Mouse (Mus musculus): Measurements from ENCODE around the gene Pld2. TPM values are rescaled to one million over a fixed set of nuclear protein-coding genes. Genes with fewer than 3 reads are reported as not detected.

The Pld2 gene
- total RNA-seq, 2 experiments from 2014 or later: 11.8 to 15.4 TPM

DNA sequence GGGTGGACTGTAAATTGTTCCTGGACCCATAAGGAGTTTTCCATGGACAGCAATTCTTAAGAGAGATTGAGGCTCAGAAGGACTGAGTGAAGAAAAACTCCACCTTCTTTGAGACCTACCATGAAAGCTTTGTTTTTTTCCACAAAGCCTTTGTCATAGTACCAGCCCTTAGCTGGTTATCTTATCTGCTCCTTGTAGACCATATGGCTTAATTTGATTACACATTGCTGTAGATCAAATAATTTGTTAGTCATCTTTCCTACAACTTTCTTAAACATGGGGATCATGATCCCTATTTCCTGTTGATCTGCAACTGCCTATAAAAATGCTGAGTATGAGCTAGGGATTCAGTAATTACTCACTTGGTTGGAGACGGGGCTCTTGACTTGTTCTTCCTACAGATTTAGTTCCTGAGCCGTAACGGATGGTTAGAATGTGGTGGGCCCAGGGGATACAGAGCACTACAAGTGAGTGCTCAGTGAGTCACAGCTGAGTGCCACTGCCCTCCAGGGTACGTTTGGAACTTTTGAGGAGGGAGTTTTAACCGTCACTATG is 32.6 kb downstream of the Pld2 start:
- DNase-seq (ENCODE audit: low spot score in 2 of 2): no peak

DNA sequence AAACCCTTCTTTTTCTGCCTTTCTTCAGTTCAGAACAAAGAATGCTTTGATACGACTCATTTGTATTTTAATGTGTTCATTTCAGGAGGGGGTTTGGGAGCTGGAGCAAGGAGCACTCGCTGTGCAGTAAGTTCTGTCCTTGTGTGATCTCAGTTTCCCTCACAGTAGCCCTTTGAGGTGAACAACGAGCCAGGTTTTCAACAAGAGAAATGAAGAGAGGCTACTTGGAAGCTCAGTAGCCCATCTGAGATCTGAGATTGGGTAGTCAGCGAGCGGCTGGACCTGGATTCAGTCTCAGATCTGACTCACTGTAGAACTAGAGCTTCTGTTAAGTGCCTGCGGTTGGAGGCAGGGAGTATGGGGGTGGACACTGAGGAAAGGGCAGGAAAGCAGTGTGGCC is 34.0 kb downstream of the Pld2 start:
- no peak for DNase-seq (ENCODE audit: low spot score in 2 of 2)

DNA sequence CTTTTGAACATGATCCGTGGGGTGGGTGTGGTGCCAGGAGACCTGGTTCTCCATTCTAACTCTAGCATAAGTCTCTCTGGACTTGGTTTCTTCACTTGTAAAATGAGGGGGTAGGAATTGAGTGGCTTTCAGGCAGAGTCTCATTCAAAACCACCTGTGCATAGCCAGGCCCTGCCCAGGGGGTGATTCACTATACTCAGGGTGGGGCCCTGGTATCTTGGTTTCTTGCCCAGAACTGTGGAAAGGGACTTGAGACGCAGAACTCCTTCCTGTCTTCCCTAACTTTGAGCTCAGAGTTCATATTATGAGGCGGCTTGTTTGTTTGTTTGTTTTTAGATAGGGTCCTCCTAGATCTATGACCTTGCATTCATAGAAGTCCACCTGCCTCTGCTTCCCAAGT is 37.3 kb downstream of the Pld2 start:
- no peak for DNase-seq (ENCODE audit: low spot score in 2 of 2)

DNA sequence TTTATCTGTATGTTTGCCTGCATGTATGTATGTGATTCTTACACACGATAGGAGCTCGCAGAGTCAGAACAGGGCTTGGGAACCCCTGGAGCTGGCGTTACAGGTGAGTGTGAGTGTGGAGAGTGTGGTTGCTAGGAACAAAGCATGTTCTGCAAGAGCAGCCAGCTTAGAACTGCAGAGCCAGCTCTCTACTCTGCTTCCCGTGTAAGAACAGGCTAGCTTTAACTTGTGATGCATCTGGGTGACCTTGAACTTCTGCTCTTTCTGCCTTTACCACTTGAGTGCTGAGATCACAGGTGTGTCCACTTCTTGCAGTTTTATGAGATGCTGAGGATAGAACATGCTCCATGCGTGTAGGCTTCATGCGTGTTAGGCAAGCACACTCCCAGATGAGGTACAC is 39.1 kb downstream of the Pld2 start:
- DNase-seq (ENCODE audit: low spot score in 2 of 2): no peak

DNA sequence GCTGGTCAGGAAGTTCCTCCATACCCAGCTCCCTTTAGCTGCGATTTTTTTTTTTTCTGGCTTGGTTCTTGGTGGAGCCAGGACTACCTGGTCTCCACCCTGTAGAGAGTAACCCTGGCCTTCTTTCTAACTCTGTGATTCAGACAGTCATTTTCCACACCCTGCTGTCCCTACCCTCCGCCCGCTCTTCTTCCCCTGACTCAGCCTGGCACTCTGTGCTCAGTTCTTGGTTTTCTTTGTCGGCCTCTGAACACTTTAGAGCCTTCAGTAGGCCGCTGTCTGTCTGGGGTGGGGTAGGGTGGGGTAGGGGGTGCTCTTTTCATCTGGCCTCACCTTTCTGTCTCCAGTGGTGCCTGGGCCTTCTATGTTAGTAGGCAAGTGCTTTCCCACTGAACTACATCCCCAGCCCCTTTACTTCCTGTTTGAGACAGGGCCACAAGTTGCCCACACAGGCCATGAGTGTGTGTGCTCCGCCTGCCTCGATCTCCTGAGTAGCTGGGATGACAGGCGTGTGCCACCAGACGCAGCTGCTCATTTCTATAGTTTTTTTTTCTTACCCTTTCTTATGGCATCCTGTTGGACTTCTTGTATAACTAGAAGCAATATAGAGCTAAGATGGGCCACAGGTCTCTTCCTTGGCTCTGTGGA is 40.0 kb downstream of the Pld2 start:
- no peak for DNase-seq (ENCODE audit: low spot score in 2 of 2)

DNA sequence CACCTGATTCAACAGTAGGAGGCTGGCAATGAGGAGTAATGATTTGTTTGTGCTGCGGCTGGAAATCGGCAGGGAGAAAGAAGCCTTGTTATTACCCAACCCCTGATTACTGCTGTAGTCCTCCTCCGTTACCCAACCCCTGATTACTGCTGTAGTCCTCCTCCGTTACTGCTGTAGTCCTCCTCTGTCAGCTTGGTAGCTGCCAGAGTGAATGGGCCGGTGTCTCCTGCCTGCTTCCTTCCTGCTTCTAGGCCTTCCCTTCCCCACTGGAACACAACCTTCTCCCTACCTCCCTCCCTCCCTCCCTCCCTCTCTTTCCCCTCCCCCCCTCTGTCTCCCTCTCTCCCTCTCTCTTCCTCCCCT is 40.5 kb downstream of the Pld2 start:
- no peak for DNase-seq (ENCODE audit: low spot score in 2 of 2)

DNA sequence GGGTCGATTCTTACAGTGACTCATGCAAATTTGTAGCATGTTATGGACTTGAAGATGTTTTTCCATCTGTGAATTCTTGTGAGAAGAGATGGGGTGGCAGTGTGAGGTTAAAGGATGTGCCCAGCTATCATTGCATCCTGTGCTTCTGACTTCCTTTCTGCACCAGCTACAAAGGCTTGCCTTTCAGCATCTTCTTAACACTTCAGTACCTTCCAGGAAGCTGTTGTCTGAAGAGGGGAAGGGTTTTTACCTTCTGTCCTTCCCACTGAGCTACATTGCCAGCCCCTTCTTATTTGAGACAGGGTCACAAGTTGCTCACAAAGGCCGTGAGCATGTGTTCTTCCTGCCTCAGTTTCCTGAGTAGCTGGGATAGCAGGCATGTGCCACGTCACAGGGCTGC is 41.1 kb downstream of the Pld2 start:
- DNase-seq (ENCODE audit: low spot score in 2 of 2): no peak

DNA sequence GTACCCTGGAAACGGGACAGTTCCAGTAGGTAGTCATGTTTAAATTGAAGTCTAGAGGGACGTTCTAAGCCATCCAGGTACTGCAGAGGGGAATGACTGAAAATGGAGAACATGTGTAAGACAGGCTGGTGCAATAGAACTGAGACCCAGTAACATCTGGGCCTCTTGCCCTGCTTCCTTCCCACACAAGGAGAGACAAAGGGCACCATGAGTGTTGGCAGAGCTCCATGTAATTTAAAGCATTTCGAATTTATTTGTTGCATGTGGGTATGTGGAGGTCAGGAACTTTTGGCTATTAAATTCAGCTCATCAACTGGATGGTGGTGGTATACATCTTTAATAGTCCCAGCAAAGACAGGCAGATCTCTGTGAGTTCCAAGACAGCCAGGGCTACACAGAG is 42.3 kb downstream of the Pld2 start:
- no peak for DNase-seq (ENCODE audit: low spot score in 2 of 2)

DNA sequence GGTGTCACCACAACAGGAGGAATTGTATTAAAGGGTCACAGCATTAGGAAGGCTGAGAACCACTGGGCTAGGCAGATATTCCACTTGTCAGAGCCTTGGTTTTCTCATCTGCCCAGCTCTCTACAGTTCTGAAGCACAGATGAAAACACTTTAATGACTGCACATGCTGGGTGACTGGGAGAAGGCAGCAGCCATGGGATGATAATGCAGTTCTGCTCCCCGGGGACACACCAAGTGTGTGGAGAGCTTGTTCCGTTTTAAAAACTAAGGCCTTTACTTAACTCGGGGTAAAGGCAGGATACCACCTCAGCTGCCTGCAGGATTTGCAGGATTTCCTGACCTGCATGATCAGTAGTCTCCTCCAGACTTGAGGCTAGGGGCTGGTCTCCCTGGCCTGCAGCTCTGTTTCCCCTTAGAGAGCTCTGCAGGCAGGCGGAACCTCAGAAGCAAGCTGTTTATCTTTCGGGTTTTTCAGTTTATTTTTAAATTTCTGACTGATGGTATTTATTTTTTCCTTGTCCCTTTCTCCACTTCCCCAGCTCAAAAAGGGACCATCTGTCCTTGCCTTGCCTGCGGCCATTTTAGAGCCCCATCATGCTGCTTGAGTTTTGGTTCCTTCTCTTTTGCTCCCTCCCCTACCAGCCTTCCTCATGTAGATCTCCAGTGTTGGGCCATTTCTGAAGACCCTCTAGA is 43.3 kb downstream of the Pld2 start:
- no peak for DNase-seq (ENCODE audit: low spot score in 2 of 2)

DNA sequence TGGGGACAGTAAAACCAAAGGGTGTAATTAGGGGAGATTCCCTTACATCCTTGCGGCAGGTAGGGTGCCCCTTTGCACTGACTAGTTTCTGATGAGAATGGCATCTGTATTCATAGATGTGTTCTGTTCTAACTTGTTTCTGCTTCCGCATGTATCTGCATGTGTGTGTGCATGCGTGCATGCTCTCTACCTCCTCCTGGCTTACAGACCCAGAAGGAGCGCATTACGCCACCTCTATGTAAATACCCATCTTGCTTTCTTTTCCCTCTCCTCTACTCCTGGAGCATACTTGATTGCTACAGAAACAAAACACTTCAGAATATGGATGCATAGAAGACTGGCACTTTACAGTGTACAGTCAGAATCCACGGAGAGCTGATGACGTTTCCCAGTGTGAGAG is 43.9 kb downstream of the Pld2 start:
- DNase-seq (ENCODE audit: low spot score in 2 of 2): no peak

DNA sequence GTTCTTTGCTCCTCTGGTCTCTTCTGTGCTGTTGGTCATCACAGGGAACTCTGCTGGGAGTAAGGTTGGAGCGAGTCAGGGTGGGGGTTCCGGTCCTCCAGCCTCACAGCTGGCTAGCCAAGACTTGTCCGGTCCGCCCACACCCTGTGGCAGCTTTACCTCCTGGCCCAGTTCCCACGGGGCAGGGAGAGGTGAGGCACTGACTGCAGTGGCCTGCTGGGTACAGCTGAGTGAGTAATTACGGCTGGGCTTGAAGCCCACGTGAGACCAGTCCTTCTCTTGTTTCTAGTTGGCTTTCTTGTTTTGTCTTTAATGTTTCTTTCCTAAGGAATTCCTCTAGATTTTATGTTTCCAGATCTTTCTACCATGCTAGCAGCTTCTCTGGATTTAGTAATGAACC is 45.6 kb downstream of the Pld2 start:
- DNase-seq (ENCODE audit: low spot score in 2 of 2): no peak

DNA sequence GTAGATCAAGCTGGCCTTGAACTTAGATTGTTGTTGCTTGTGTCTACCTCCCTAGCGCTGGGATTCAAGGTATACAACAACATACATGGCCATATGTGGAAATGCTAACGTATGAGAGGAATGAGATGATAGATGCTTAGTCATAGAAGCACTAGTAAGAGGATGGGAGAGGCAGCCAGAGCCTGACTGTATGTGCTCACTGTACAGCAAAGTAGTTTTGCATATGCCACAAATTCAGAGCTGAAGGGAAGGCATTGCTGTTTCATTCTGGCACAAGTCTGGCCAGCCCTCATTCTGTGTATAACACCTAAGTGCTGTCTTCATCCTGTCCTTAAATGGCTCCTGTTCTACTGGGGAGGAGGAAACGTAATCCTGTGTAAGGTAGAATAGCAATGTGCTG is 46.4 kb downstream of the Pld2 start:
- DNase-seq (ENCODE audit: low spot score in 2 of 2): no peak

DNA sequence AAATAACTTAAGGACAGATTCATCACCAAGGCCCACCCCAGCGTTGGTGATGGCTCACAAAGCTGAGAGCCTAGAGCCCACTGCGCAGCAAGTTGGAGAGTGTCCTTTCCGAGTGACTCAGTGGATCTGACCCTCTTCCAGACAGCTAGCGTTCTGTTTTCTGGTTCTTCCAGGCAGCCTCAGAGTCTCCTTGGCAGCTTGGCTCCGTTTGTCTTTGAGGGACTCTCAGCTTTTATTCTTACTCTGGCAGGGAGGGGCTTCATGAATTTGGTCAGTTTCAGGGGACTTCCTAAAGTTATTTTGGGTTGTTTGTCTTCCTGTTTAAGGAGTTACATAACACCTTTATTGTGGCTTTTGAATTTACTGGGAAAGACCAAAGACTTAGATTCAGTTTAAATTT is 47.1 kb downstream of the Pld2 start:
- DNase-seq (ENCODE audit: low spot score in 2 of 2): no peak

DNA sequence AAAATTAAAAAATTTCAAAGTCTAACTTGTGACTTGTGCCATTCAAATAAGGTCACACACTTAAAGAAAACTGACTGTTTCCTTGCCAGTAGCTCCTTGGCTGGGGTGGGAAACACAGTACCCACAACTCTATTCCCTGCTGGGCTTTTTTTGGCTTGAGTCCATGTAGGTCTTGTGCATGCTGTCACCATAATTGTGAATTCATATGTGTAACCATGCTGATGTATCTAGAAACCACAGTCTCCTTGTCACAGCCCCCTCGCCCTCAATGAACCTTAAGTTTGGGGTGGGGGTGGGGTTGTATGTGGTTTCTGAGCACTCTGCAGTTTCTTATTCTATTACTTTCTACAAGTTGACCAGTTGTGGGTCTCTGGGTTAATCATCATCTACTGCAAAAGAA is 51.9 kb downstream of the Pld2 start:
- no peak for DNase-seq (ENCODE audit: low spot score in 2 of 2)

DNA sequence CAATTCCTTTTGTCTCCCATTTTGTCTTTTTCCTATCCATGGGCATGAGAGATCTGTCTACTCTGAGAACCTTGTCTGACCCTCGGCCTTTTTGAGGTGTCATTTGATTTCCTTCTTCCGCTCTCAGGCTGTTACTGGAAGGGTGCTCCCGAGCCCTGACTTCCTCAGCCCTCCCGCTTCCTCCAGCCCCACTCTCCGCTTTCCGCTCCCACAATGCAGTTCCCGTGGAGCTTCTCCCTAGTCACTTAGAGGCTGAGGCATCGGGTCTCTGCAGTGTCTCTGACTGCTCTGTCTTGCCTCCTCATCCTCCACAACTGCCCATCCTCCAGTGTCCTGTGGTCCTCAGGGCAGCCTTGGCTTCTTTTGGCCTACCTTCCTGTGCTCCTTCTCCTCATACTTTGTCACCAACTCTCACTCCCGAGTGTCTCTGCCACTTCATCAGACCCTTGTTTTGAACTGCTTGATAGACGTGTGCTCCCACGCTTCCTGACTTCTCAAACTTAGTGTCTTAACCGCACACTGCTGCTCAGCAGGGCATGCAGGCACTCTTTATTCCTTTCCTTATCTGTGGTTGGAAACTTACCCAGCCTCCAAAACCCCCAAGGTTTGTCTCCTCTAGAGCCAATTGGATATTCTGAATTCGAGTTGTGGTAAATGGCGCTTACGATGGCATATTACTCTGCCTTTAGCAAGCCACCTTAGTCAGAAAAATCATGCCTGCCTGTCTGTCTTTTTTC is 54.6 kb downstream of the Pld2 start:
- DNase-seq (ENCODE audit: low spot score in 2 of 2): no peak

DNA sequence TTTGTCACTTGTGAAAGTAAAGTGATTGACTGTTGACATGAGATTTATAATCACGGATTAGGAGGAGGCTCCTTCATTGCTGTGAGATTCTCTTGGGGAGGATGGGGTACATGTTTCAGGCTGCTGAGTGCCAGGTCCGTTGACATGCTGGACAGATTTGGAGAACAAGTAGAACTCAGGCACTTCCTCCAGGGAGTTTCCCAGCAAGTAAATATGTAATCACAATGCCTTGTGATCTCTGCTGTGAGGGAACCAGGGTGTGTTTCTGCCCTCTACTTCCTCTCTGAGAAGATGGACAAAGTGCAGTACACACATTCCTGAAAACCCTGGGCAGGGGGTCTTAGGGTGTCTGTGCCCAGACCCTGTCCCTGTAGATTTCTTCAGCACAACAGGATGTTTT is 55.8 kb downstream of the Pld2 start:
- DNase-seq (ENCODE audit: low spot score in 2 of 2): no peak

DNA sequence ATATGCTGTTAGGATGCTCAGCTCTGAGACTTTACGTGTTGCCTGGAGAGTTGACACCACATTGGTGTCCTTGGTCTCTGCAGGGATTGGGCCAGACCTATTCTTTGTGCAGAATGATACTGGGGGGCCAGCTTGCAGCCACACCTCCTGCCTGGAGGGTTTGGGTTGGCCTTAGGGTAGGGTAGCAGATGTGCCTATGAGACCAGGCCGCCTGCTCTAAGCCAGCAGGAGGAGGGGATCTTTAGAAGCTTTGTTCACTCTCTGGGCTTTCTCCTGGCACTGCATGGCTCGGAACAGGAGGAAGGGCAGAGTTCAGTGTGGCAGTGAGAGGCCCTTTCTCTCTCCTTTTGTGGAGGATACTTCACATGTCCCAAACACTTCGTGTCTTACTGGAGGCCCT is 56.2 kb downstream of the Pld2 start:
- DNase-seq (ENCODE audit: low spot score in 2 of 2): no peak

DNA sequence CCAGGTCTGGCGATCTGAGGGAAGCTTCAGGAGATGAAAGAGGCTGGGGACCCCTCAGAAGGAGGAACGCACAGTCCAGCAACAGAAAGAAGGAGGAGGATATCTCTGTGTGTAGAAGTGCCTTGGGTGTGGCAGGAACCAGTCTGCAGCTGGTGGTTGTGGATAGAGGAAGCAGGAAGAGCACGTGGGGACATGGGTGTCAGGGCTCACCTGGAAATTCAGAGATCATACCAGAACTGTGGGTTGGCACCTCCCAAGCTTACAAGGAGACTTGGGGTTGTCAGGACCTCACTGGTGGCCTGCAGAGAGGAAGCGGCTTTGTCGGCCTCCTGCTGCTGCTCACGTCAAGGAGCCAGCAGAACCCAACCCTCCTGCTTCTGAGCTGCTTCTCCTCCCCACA is 57.4 kb downstream of the Pld2 start:
- no peak for DNase-seq (ENCODE audit: low spot score in 2 of 2)

DNA sequence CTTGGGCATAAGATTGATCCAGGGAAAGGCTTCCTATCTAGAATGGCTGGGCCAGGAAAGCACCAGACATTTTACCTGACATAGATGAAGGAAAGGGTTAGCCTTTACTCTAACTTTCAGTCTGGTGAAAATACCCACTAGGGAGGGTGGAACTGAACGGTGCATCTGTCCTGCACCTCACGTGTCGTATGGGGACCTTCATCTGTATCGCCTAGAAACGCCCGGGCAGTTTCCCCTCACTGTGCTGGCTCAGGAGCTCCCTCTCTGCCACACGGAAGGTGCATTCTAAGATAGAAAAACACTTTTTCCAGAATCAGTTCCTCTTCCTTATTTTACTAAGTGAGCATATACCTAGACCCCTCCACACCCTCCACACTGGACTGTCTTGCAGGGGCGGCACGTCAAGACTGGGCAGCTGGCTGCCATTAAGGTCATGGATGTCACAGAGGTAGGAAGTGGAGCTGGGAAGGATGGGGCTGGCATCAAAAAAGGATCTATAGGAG is 58.6 kb downstream of the Pld2 start:
- no peak for DNase-seq (ENCODE audit: low spot score in 2 of 2)

DNA sequence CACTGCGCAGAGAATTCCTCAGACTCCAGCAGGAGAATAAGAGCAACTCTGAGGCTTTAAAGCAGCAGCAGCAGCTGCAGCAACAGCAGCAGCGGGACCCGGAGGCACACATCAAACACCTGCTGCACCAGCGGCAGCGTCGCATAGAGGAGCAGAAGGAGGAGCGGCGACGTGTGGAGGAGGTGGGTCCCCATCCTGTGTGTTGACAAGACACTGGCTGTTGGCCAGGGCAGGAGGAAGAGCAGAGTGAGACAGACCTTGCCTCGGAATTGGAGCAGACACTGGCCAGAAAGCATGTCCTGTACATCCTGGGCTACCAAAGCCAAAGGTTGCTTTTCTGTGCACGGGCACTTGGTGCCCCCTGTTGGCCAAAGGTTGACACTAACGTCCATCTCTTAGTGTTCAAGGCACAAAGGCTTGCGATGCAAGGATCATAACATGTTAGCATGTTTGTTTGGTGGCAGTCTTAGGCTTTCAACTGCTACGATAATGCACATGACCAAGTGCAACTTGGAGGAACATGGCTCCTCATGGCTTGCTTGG is 65.2 kb downstream of the Pld2 start:
- peak; percentile 55 to 60 for DNase-seq (ENCODE audit: low spot score in 2 of 2)

DNA sequence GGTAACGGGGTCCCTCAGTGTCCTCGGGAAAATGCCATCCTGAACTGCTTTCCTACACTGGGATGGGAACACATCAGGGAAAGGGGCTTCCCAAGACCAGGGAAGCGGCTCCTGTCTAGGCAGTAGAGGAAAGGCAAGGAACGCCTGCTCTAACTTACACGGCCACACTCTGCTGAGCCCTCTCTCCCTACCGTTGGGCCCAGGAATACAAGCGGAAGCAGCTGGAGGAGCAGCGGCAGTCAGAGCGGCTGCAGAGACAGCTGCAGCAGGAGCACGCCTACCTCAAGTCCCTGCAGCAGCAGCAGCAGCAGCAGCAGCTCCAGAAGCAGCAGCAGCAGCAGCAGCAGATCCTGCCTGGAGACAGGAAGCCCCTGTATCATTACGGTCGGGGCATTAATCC is 66.9 kb downstream of the Pld2 start:
- no peak for DNase-seq (ENCODE audit: low spot score in 2 of 2)

DNA sequence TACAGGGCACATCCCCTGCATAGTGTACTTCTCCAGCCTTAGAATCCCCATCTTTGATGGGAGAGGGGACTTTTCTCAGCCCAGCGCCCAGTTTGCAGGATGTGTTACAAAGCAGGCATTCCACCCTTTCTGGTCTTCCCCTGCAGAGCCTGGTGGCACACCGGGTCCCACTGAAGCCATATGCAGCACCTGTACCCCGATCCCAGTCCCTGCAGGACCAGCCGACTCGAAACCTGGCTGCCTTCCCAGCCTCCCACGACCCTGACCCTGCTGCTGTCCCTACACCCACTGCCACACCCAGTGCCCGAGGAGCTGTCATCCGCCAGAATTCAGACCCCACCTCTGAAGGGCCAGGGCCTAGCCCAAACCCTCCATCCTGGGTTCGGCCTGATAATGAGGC is 67.7 kb downstream of the Pld2 start:
- no peak for DNase-seq (ENCODE audit: low spot score in 2 of 2)
